27 mouse cellular contexts compared by ENCODE assay signal in the genomic region with DNA sequence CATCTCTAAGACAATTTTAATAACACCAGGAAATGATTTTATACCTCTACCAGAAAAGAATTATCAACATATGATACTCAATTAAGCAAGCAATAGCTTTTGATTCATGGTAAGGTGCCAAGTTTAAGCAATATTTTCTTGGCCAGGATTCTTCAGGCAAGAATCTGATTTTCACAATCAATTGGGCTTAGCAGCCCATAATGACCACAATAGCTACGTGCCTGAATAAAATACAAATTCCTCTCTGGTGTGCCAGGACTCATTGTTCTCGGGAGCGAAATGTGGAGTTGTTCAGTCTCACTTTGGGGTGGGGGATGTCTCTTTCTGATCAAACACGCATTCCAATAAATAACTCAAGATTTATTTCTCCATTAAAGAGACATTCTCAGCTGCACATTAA.
DNase-seq lines count a peak whose midpoint lies in the region; ATAC-seq and TF ChIP-seq lines count a peak whose summit lies in the region.
"Had no signal": no experiment of that assay in that cellular context is flagged by ENCODE, and none has a peak within 500 bp of the region (broad histone marks: within the 10 kb centered on the region; RNA-seq: fewer than 3 reads in every experiment).

No protein-coding gene starts in this region.

- H3K27me3 ChIP-seq in lung, embryonic 16.5 days (ENCODE audit: control insufficient read depth, insufficient read depth, low read depth, low read length) = no peaks in the 10 kb centered on the region
- H3K27me3 ChIP-seq: CH12.LX; embryonic facial prominence, embryonic 12.5 days; Patski had no signal

- no peak for DNase-seq in gastrocnemius, adult 2 months
- DNase-seq in gastrocnemius, postnatal 14 days = no peak
- DNase-seq in lung, postnatal 4 days = no peak
- DNase-seq in lung, postnatal 14 days = peak; percentile 16
- no peak for DNase-seq in lung, postnatal 10 days
- DNase-seq in fat pad, adult 2 months (ENCODE audit: extremely low read depth, low read depth, low spot score) = peak; percentile 45
- DNase-seq in frontal cortex, adult 2 months (ENCODE audit: extremely low spot score in 1 of 2, low spot score in 1 of 2) = no peak
- DNase-seq: adrenal gland, adult 8-10 months; adrenal gland, postnatal 14 days; adrenal gland, postnatal 36 days; B cell, adult 2 months; cerebellum, adult 11-12 months; cerebellum, adult 2 months; cerebellum, adult 9-10 months; cerebellum, postnatal 10 days; cerebellum, postnatal 25 days had no signal

- no peak overlapping the region for H3K4me2 ChIP-seq in lung, embryonic 16.5 days (ENCODE audit: low read depth, low read length)
- H3K4me2 ChIP-seq: embryonic facial prominence, embryonic 12.5 days; forebrain, embryonic 12.5 days had no signal

- H3K4me3 ChIP-seq in gastrocnemius, adult 2 months = no peak overlapping the region
- H3K4me3 ChIP-seq in lung, embryonic 16.5 days (ENCODE audit: low read length) = no peak overlapping the region
- H3K4me3 ChIP-seq: embryonic facial prominence, embryonic 10.5 days; embryonic facial prominence, embryonic 12.5 days; forebrain, embryonic 10.5 days; forebrain, embryonic 12.5 days had no signal

- no peak for TF ChIP-seq CTCF in gastrocnemius, adult 2 months (IDR thresholded peaks at IDR 0.05)

- H3K9ac ChIP-seq in lung, embryonic 16.5 days (ENCODE audit: low read length) = no peak overlapping the region
- H3K9ac ChIP-seq: embryonic facial prominence, embryonic 12.5 days; forebrain, embryonic 12.5 days had no signal

- intact Hi-C loops in gastrocnemius, adult 2 months (cut with DNase I) = no loop called here
- intact Hi-C loops in gastrocnemius, postnatal 14 days (cut with DNase I; ENCODE audit: low total_unique reads) = no loop called here

- ATAC-seq in lung, embryonic 16.5 days (ENCODE audit: low read depth) = peak; percentile 72
- ATAC-seq: activated CD4-positive, CD25-positive, alpha-beta regulatory T cell, adult 4 months; CD4-positive, CD25-positive, alpha-beta regulatory T cell, adult 4 months; forebrain, embryonic 14.5 days had no signal

- no peaks in the 10 kb centered on the region for H3K36me3 ChIP-seq in lung, embryonic 16.5 days (ENCODE audit: control insufficient read depth, insufficient read depth, low read length)
- H3K36me3 ChIP-seq: embryonic facial prominence, embryonic 10.5 days; embryonic facial prominence, embryonic 12.5 days; forebrain, embryonic 10.5 days; forebrain, embryonic 12.5 days; G1E had no signal

- H3K9me3 ChIP-seq in lung, embryonic 16.5 days (ENCODE audit: control insufficient read depth, low read length) = no peaks in the 10 kb centered on the region
- H3K9me3 ChIP-seq: embryonic facial prominence, embryonic 10.5 days; embryonic facial prominence, embryonic 12.5 days; forebrain, embryonic 10.5 days; forebrain, embryonic 12.5 days had no signal

- 0 out of 2 replicates have a peak, but pooled peaks cover 4% of the 10 kb centered on the region for H3K4me1 ChIP-seq in lung, embryonic 16.5 days (replicated peaks; ENCODE audit: control insufficient read depth, insufficient read depth, low read length)
- H3K4me1 ChIP-seq: embryonic facial prominence, embryonic 12.5 days; forebrain, embryonic 12.5 days had no signal

- peak overlapping the region; percentile 28; the same call in 1 of the 2 replicates for H3K27ac ChIP-seq in gastrocnemius, adult 2 months
- H3K27ac ChIP-seq in lung, embryonic 16.5 days (ENCODE audit: low read length) = no peak overlapping the region
- H3K27ac ChIP-seq: embryonic facial prominence, embryonic 10.5 days; embryonic facial prominence, embryonic 12.5 days; forebrain, embryonic 10.5 days; forebrain, embryonic 12.5 days had no signal

- WGBS in lung, embryonic 16.5 days = 49% methylated on average over 4 of the region's 4 CpGs

Comparison
In these comparisons a context has a peak if more than half of its experiments do, and no peak if none do; other contexts are left out.
1. DNase-seq: peak in lung, postnatal 14 days (single experiment) and fat pad, adult 2 months (single experiment); none in gastrocnemius, adult 2 months (single experiment), gastrocnemius, postnatal 14 days (single experiment), lung, postnatal 4 days (0 of 2), lung, postnatal 10 days (single experiment) and frontal cortex, adult 2 months (0 of 2).